Mouse (Mus musculus) heart, postnatal 14 days (tissue): ENCODE data around the gene Gm11992. TPM values are rescaled to one million over a fixed set of nuclear protein-coding genes. Genes with fewer than 3 reads are reported as not detected.

Experiments
- DNase-seq, 2 experiments: peaks; one replicate each; pipeline ENCODE4 v3.0.0; 2021 to 2022
- intact Hi-C: fragments of 180-260 bp; cut with DNase I; formaldehyde crosslinking; loops from one replicate; pipeline ENCODE4 v1.15.1; 2025
- total RNA-seq, 2 experiments: library from RNA; stranded (reverse); gene quantifications; 2 replicates each; pipeline ENCODE4 v1.2.3; 2021

Gene Gm11992
- total RNA-seq, 2 experiments from 2014 or later = 1.1 TPM

GRCm38 (mm10) chr11:9113189-9113588, 64.8 kb downstream of the Gm11992 start:
- no peak for DNase-seq

GRCm38 (mm10) chr11:9115367-9116120, 67.2 kb downstream of the Gm11992 start:
- intact Hi-C loops = loop anchor here (5.0 kb wide), 2 partner anchors 63 to 103 kb away; partner anchors contain the start of gene Hus1
- no peak for DNase-seq

More at GRCm38 (mm10) chr11:9113189-9113588, 64.8 kb downstream of the Gm11992 start:
- intact Hi-C loops = no loop called here

- DNase-seq = no peak
- intact Hi-C loops = loop anchor here (5.0 kb wide), 2 partner anchors 64 to 104 kb away; partner anchors contain the start of gene Hus1
Measured at GRCm38 (mm10) chr11:9116121-9116520, 67.7 kb downstream of the Gm11992 start.

GRCm38 (mm10) chr11:9116916-9117315, 68.5 kb downstream of the Gm11992 start:
- intact Hi-C loops = loop anchor here (5.0 kb wide), 2 partner anchors 65 to 105 kb away; partner anchors contain the start of gene Hus1
- DNase-seq = no peak

GRCm38 (mm10) chr11:9117358-9118049, 69.1 kb downstream of the Gm11992 start:
- intact Hi-C loops = loop anchor here (5.0 kb wide), 2 partner anchors 65 to 105 kb away; partner anchors contain the start of gene Hus1
- DNase-seq = peak; percentile 62 to 72

- intact Hi-C loops = loop anchor here (5.0 kb wide), 2 partner anchors 66 to 106 kb away; partner anchors contain the start of gene Hus1
- DNase-seq = no peak
Measured at GRCm38 (mm10) chr11:9118050-9118420, 69.6 kb downstream of the Gm11992 start, which contains the start of gene Upp1. Gene Upp1, plus strand, starts transcription at chr11:9118103.

- intact Hi-C loops = loop anchor here (5.0 kb wide), 2 partner anchors 66 to 106 kb away; partner anchors contain the start of gene Hus1
- peak; percentile 57 to 63 for DNase-seq
Measured at GRCm38 (mm10) chr11:9118421-9119121, 70.2 kb downstream of the Gm11992 start.

Other genes starting within 250 kb of the Gm11992 start
- gene Pkd1l1, start 75.3 kb upstream of the Gm11992 start, total RNA-seq = under 1 TPM; 0.05 TPM
- gene Hus1, start 37.4 kb upstream of the Gm11992 start, total RNA-seq = 10 to 100 TPM; 10.8 to 12.1 TPM
- gene Sun3, start 397 bp downstream of the Gm11992 start, total RNA-seq = 1 to 10 TPM; 2.7 to 2.8 TPM
- 10 to 100 TPM in 1 of 2 experiments, 1 to 10 TPM in 1; 8.3 to 11.2 TPM for gene Upp1, start 69.5 kb downstream of the Gm11992 start, total RNA-seq
- gene Abca13, start 143.3 kb downstream of the Gm11992 start, total RNA-seq = under 1 TPM in 1 of 2 experiments, not detected in 1; 0.02 TPM